Mouse (Mus musculus) adrenal gland, adult 10 weeks (tissue): ENCODE measurements around the gene Gm16181. TPM values are rescaled to one million over a fixed set of nuclear protein-coding genes. Genes with fewer than 3 reads are reported as not detected.

Experiments
- polyA plus RNA-seq: library from polyadenylated mRNA; stranded (reverse); fragments of 350-450 nt; fragmentation: Illumina TruSeq; extraction: RNeasy Lipid Tissue Mini Kit (QIAGEN cat#74804); gene quantifications from one replicate; pipeline ENCODE4 v1.2.3, GENCODE M21; 2014; ENCODE audit warnings: low read depth, low replicate concordance

The Gm16181 gene
- not detected for polyA plus RNA-seq

GRCm38 (mm10) chr17:35220156-35220952 lies at the start of gene Gm16181:
TSS of gene Gm16181 (plus strand) at chr17:35220834.

GRCm38 (mm10) chr17:35175968-35176367 lies 44.7 kb upstream of the Gm16181 start, which contains the start of gene Aif1:
TSS of gene Aif1 (minus strand) at chr17:35176068.

GRCm38 (mm10) chr17:35187959-35188610 lies 32.5 kb upstream of the Gm16181 start, which contains the start of gene Lst1:
TSS of gene Lst1 (minus strand) at chr17:35188439.

GRCm38 (mm10) chr17:35193881-35194843 lies 26.5 kb upstream of the Gm16181 start, which contains the start of gene Ltb:
TSS of gene Ltb (plus strand) at chr17:35194439.

GRCm38 (mm10) chr17:35201787-35202186 lies 18.8 kb upstream of the Gm16181 start, which contains the start of gene Tnf:
TSS of gene Tnf (minus strand) at chr17:35202007.

GRCm38 (mm10) chr17:35204494-35205379 lies 15.9 kb upstream of the Gm16181 start, which contains the start of gene Lta:
TSS of gene Lta (minus strand) at chr17:35205351.

GRCm38 (mm10) chr17:35233114-35233980 lies 12.7 kb downstream of the Gm16181 start, which contains the start of gene Atp6v1g2:
TSS of gene Atp6v1g2 (plus strand) at chr17:35233660.

GRCm38 (mm10) chr17:35235614-35236389 lies 15.2 kb downstream of the Gm16181 start, which contains the start of gene Nfkbil1:
TSS of gene Nfkbil1 (minus strand) at chr17:35235792.

GRCm38 (mm10) chr17:35241305-35242014 lies 20.8 kb downstream of the Gm16181 start, which contains the start of gene Ddx39b:
TSS of gene Ddx39b (plus strand) at chr17:35241746.

GRCm38 (mm10) chr17:35262664-35263522 lies 42.3 kb downstream of the Gm16181 start, which contains the start of gene H2-D1:
TSS of gene H2-D1 (plus strand) at chr17:35262730.

Other genes starting within 250 kb of the Gm16181 start
- 23.9 TPM for gene Hspa1a, start 248.7 kb upstream of the Gm16181 start, polyA plus RNA-seq
- gene Hspa1l, start 248.1 kb upstream of the Gm16181 start, polyA plus RNA-seq = not detected
- gene Lsm2, start 239.0 kb upstream of the Gm16181 start, polyA plus RNA-seq = 9.4 TPM
- 10.7 TPM for gene Vars, start 219.8 kb upstream of the Gm16181 start, polyA plus RNA-seq
- not detected for gene Vwa7, start 204.3 kb upstream of the Gm16181 start, polyA plus RNA-seq
- gene Sapcd1, start 192.8 kb upstream of the Gm16181 start, polyA plus RNA-seq = not detected
- gene Msh5, start 174.1 kb upstream of the Gm16181 start, polyA plus RNA-seq = not detected
- gene Clic1, start 170.9 kb upstream of the Gm16181 start, polyA plus RNA-seq = 23.6 TPM
- not detected for gene Ddah2, start 161.8 kb upstream of the Gm16181 start, polyA plus RNA-seq
- not detected for gene Ly6g6c, start 155.4 kb upstream of the Gm16181 start, polyA plus RNA-seq
- gene Mpig6b, start 154.7 kb upstream of the Gm16181 start, polyA plus RNA-seq = not detected
- gene Ly6g6e, start 143.9 kb upstream of the Gm16181 start, polyA plus RNA-seq = not detected
- gene Ly6g6d, start 142.8 kb upstream of the Gm16181 start, polyA plus RNA-seq = not detected
- not detected for gene Ly6g6f, start 135.2 kb upstream of the Gm16181 start, polyA plus RNA-seq
- 4.8 TPM for gene Abhd16a, start 131.6 kb upstream of the Gm16181 start, polyA plus RNA-seq
- not detected for gene Ly6g5c, start 112.6 kb upstream of the Gm16181 start, polyA plus RNA-seq
- gene Ly6g5b, start 105.4 kb upstream of the Gm16181 start, polyA plus RNA-seq = not detected
- 1.4 TPM for gene Gpank1, start 99.4 kb upstream of the Gm16181 start, polyA plus RNA-seq
- gene Csnk2b, start 98.8 kb upstream of the Gm16181 start, polyA plus RNA-seq = 163 TPM
- 1.3 TPM for gene D17H6S53E, start 94.5 kb upstream of the Gm16181 start, polyA plus RNA-seq
- not detected for gene Apom, start 88.8 kb upstream of the Gm16181 start, polyA plus RNA-seq
- 11.5 TPM for gene Bag6, start 85.7 kb upstream of the Gm16181 start, polyA plus RNA-seq
- 7.2 TPM for gene Prrc2a, start 55.9 kb upstream of the Gm16181 start, polyA plus RNA-seq
- gene Aif1, start 44.8 kb upstream of the Gm16181 start, polyA plus RNA-seq = 8.7 TPM
- not detected for gene Lst1, start 32.4 kb upstream of the Gm16181 start, polyA plus RNA-seq
- not detected for gene Ltb, start 26.4 kb upstream of the Gm16181 start, polyA plus RNA-seq
- gene Tnf, start 18.8 kb upstream of the Gm16181 start, polyA plus RNA-seq = not detected
- not detected for gene Lta, start 15.5 kb upstream of the Gm16181 start, polyA plus RNA-seq
- gene Atp6v1g2, start 12.8 kb downstream of the Gm16181 start, polyA plus RNA-seq = 5.0 TPM
- gene Nfkbil1, start 15.0 kb downstream of the Gm16181 start, polyA plus RNA-seq = not detected
- 11.1 TPM for gene Ddx39b, start 20.9 kb downstream of the Gm16181 start, polyA plus RNA-seq
- gene H2-D1, start 41.9 kb downstream of the Gm16181 start, polyA plus RNA-seq = 42.0 TPM
- not detected for gene H2-Q1, start 99.6 kb downstream of the Gm16181 start, polyA plus RNA-seq
- gene H2-Q2, start 121.4 kb downstream of the Gm16181 start, polyA plus RNA-seq = 2.0 TPM
- gene H2-Q4, start 158.8 kb downstream of the Gm16181 start, polyA plus RNA-seq = 19.9 TPM
- gene H2-Q6, start 204.0 kb downstream of the Gm16181 start, polyA plus RNA-seq = 3.8 TPM
- 3.2 TPM for gene H2-Q7, start 218.3 kb downstream of the Gm16181 start, polyA plus RNA-seq
- gene H2-Q10, start 249.3 kb downstream of the Gm16181 start, polyA plus RNA-seq = 2.9 TPM